Mouse (Mus musculus) myocyte (in vitro differentiated cells): ENCODE measurements around the gene Tnfrsf13c. TPM values are rescaled to one million over a fixed set of nuclear protein-coding genes. Genes with fewer than 3 reads are reported as not detected.

Experiments
- H3K27me3 ChIP-seq: one replicate; pipeline ENCODE4 v1.6.1; 2011; ENCODE audit not compliant: control insufficient read depth, insufficient read depth, insufficient read length
- H3K36me3 ChIP-seq: one replicate; pipeline ENCODE4 v1.6.1; 2011; ENCODE audit not compliant: control insufficient read depth, insufficient read depth
- H3K4me2 ChIP-seq: one replicate; pipeline ENCODE4 v1.6.1; 2011; ENCODE audit warnings: low read depth, control low read depth
- H3K4me3 ChIP-seq: one replicate; pipeline ENCODE4 v1.5.1; 2011; ENCODE audit warnings: mild to moderate bottlenecking, control low read depth, moderate library complexity
- H3K79me2 ChIP-seq: one replicate; pipeline ENCODE4 v1.6.1; 2011; ENCODE audit not compliant: control insufficient read depth, insufficient read depth
- H3ac ChIP-seq: one replicate; pipeline ENCODE4 v1.6.1; 2011; ENCODE audit not compliant: control insufficient read depth, insufficient read length
- CEBPB ChIP-seq: IDR thresholded peaks from 2 replicates; pipeline ENCODE4 v1.6.1; 2011; ENCODE audit warnings: mild to moderate bottlenecking, moderate library complexity; ENCODE audit not compliant: poor library complexity, insufficient read depth, severe bottlenecking
- E2F4 ChIP-seq: IDR thresholded peaks from one replicate; pipeline ENCODE4 v1.6.1; 2011; ENCODE audit warnings: mild to moderate bottlenecking, control low read depth, moderate library complexity; ENCODE audit not compliant: insufficient read depth
- MAX ChIP-seq: IDR thresholded peaks from one replicate; pipeline ENCODE4 v1.6.1; 2011; ENCODE audit warnings: low read depth, mild to moderate bottlenecking, control low read depth
- MYOD1 ChIP-seq, 3 experiments: IDR thresholded peaks; one replicate each; pipeline ENCODE4 v1.6.1; 2011; ENCODE audit warnings: control low read depth in 2 of 3, low read depth in 2 of 3, mild to moderate bottlenecking in 2 of 3, moderate library complexity in 1 of 3; ENCODE audit not compliant: insufficient read length in 2 of 3, control insufficient read depth in 1 of 3
- MYOG ChIP-seq, 3 experiments: IDR thresholded peaks; one replicate each; pipeline ENCODE4 v1.6.1; 2011; ENCODE audit warnings: control low read depth in 2 of 3, low read depth in 2 of 3, mild to moderate bottlenecking in 2 of 3; ENCODE audit not compliant: insufficient read length in 2 of 3, control insufficient read depth in 1 of 3, insufficient read depth in 1 of 3
- POLR2A ChIP-seq: IDR thresholded peaks from one replicate; pipeline ENCODE4 v1.6.1; 2011; ENCODE audit warnings: low read depth, mild to moderate bottlenecking, control low read depth, moderate library complexity; ENCODE audit not compliant: insufficient read length
- POLR2AphosphoS2 ChIP-seq: IDR thresholded peaks from one replicate; pipeline ENCODE4 v1.6.1; 2011; ENCODE audit warnings: low read depth, control low read depth; ENCODE audit not compliant: insufficient read length
- REST ChIP-seq: IDR thresholded peaks from one replicate; pipeline ENCODE4 v1.6.1; 2011; ENCODE audit warnings: mild to moderate bottlenecking, control low read depth, moderate library complexity; ENCODE audit not compliant: insufficient read depth, insufficient read length
- SRF ChIP-seq: IDR thresholded peaks from one replicate; pipeline ENCODE4 v1.6.1; 2011; ENCODE audit warnings: low read depth; ENCODE audit not compliant: control insufficient read depth, insufficient read length
- TCF12 ChIP-seq: IDR thresholded peaks from one replicate; pipeline ENCODE4 v1.6.1; 2011; ENCODE audit warnings: mild to moderate bottlenecking, control low read depth; ENCODE audit not compliant: poor library complexity, insufficient read depth, severe bottlenecking
- TCF3 ChIP-seq: IDR thresholded peaks from one replicate; pipeline ENCODE4 v1.6.1; 2011; ENCODE audit warnings: low read depth, control low read depth; ENCODE audit not compliant: insufficient read length
- USF1 ChIP-seq: IDR thresholded peaks from one replicate; pipeline ENCODE4 v1.6.1; 2011; ENCODE audit warnings: low read depth, mild to moderate bottlenecking, control low read depth, moderate library complexity
- polyA plus RNA-seq: library from polyadenylated mRNA; unstranded; fragments of >200 nt; fragmentation: generic; extraction: Trizol; gene quantifications from one replicate; pipeline ENCODE4 v1.2.1, GENCODE M21; 2012; ENCODE audit warnings: missing spikeins

Gene Tnfrsf13c
- polyA plus RNA-seq, 1 experiment, result 0.14 TPM

DNA sequence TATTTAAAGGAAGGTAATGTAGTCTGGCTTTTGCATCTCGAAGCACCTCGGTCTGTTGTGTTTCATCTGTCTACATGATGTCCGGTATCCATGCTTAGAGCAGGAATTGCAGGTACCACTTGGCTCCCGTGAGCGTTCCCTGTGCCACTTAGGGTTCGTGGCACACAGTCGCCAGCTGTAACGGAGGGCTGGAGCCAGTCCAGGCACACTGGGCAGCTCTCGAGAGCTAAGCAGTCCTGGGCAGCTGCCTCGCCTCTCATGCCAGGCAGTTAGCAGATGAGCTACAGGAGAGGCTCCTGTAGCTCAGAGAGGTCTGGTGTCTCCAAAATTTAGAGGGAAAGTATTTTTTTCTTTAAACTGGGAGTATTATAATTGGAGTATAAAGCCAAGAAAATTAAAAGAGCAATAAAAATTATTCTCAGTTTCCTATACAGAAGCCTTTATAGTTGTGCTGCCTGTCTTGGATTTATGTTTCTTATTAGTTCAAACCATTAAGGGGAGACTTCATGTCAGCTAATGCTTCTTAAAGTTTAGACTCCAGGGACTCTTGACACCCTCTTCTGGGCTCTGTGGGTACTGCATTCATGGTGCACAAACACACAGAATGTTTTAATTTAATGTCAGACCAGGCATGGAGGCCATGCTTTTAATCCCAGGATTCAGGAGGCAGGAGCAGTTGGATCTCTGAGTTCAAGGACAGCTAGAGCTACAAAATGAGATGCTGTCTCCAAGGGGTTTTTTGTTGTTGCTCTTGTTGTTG is 35.5 kb downstream of the Tnfrsf13c start:
- H3ac ChIP-seq, result no peak overlapping the region
- H3K36me3 ChIP-seq, result peaks cover 96% of the 10 kb centered on the region
- no peaks in the 10 kb centered on the region for H3K27me3 ChIP-seq
- TF ChIP-seq USF1, result no peak
- no peak for TF ChIP-seq TCF12
- no peak for TF ChIP-seq MAX
- TF ChIP-seq MYOG (IDR thresholded peaks at IDR 0.05; ENCODE audit: control insufficient read depth in 1 of 3, insufficient read depth in 1 of 3, insufficient read length in 2 of 3, low read depth in 2 of 3), result peak in 2 of 3 experiments; percentile 13 to 32
- no peak for TF ChIP-seq CEBPB
- TF ChIP-seq MYOD1 (IDR thresholded peaks at IDR 0.05; ENCODE audit: control insufficient read depth in 1 of 3, insufficient read length in 2 of 3, low read depth in 2 of 3), result peak in 2 of 3 experiments; percentile 24 to 29
- no peak for TF ChIP-seq SRF
- H3K79me2 ChIP-seq, result peaks cover 19% of the 10 kb centered on the region
- no peak overlapping the region for H3K4me3 ChIP-seq
- H3K4me2 ChIP-seq, result no peak overlapping the region

DNA sequence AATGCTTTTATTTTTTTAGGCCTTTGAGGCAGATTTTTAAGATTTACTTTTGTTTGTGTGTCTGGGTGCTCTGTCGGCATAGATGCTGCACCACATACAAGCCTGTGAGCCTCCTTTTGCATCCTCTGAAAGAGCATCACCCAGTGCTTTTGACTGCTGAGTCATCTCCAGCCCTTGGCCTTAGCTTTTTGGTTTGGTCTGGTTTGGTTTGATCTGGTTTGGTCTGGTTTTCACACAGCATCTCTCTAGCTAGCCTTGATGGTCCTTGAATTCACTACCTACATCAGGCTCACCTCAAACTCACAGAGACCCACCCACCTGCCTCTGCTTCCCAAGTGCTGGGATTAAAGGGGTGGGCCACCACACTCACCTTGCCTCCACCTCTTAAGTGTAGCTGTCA is 36.2 kb downstream of the Tnfrsf13c start:
- H3K36me3 ChIP-seq, result peaks cover 100% of the 10 kb centered on the region
- H3K4me2 ChIP-seq, result no peak overlapping the region
- no peaks in the 10 kb centered on the region for H3K27me3 ChIP-seq
- no peak overlapping the region for H3ac ChIP-seq
- no peak for TF ChIP-seq E2F4
- no peak for TF ChIP-seq MYOD1 (IDR thresholded peaks at IDR 0.05; ENCODE audit: control insufficient read depth in 1 of 3, insufficient read length in 2 of 3, low read depth in 2 of 3)
- TF ChIP-seq REST, result no peak
- no peak for TF ChIP-seq TCF12
- no peak for TF ChIP-seq CEBPB
- no peak for TF ChIP-seq TCF3
- TF ChIP-seq SRF, result no peak
- TF ChIP-seq POLR2AphosphoS2, result no peak
- TF ChIP-seq USF1, result no peak
- H3K4me3 ChIP-seq, result no peak overlapping the region
- H3K79me2 ChIP-seq, result peaks cover 19% of the 10 kb centered on the region

DNA sequence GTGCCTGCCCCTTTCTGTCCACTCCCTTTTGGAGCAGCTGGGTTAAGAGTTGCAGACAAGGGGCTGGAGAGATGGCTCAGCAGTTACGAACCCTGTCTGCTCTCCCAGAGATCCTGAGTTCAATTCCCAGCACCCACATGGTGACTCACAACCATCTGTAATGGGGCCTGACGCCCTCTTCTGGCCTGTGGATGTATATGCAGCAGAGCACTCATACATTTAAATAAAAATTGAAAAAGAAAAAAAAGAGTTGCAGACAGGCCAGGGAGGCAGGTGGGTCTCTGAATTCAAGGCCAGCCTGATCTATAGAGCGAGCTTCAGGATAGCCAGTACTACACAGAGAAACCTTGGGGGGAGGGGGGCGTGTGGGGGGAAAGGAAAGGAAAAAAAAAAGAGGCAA is 36.8 kb downstream of the Tnfrsf13c start:
- H3K27me3 ChIP-seq, result no peaks in the 10 kb centered on the region
- peaks cover 100% of the 10 kb centered on the region for H3K36me3 ChIP-seq
- no peak overlapping the region for H3K4me3 ChIP-seq
- TF ChIP-seq SRF (no peak), MYOG (IDR thresholded peaks at IDR 0.05; ENCODE audit: control insufficient read depth in 1 of 3, insufficient read depth in 1 of 3, insufficient read length in 2 of 3, low read depth in 2 of 3) (no peak), E2F4 (no peak), MAX (no peak)
- no peak overlapping the region for H3K4me2 ChIP-seq
- H3K79me2 ChIP-seq, result peaks cover 19% of the 10 kb centered on the region
- H3ac ChIP-seq, result no peak overlapping the region

DNA sequence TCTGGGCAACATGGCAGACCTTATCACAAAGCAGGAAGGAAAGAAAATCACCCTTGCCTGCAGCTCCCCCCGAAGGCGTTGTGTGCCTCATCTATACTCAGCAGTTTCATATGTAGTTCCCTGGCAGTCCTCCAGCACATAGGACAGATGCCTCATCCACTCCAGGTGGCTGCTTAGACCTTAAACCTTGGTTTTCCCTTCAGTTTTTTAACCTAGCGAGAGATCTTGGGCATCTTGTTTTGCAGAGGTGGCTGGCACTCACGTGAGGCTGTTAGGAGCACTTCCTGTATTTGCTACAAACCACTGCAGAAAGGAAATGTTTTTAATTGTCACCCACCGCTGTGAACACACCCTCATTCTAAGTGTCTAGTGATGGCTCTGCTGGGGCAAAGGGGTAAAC is 37.2 kb downstream of the Tnfrsf13c start:
- H3K4me2 ChIP-seq, result no peak overlapping the region

DNA sequence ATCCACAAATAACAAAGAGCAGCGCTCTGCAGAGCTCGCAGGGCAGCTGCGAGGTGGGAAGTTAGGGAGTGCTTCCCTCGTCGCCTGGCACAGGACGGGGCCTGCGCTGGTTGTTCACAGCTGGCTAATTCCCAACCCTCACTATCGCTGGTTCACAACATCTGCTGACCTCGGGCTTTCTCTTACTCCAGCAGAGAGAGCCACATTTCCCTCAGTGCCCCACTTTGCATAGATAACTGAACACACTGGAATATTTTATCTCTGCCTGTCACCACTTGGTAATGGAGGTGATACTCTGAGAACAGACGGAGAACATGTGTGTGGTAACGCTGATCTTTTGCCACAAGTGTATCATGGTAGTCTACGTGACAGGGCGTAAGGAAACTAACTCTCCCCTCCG is 38.0 kb downstream of the Tnfrsf13c start:
- Histone ChIP-seq H3K4me3 (no peak overlapping the region), H3K27me3 (no peaks in the 10 kb centered on the region), H3K36me3 (peaks cover 100% of the 10 kb centered on the region), H3K4me2 (no peak overlapping the region), H3K79me2 (peaks cover 19% of the 10 kb centered on the region), H3ac (no peak overlapping the region)
- TF ChIP-seq MYOG (IDR thresholded peaks at IDR 0.05; ENCODE audit: control insufficient read depth in 1 of 3, insufficient read depth in 1 of 3, insufficient read length in 2 of 3, low read depth in 2 of 3), result no peak
- TF ChIP-seq MYOD1 (IDR thresholded peaks at IDR 0.05; ENCODE audit: control insufficient read depth in 1 of 3, insufficient read length in 2 of 3, low read depth in 2 of 3), result no peak
- no peak for TF ChIP-seq E2F4
- TF ChIP-seq REST, result no peak
- TF ChIP-seq MAX, result no peak
- peak; percentile 6 for TF ChIP-seq POLR2A

More for the DNA sequence above, 37.2 kb downstream of the Tnfrsf13c start:
- Histone ChIP-seq H3K27me3 (no peaks in the 10 kb centered on the region), H3K36me3 (peaks cover 100% of the 10 kb centered on the region), H3ac (no peak overlapping the region), H3K79me2 (peaks cover 19% of the 10 kb centered on the region), H3K4me3 (no peak overlapping the region)
- TF ChIP-seq MYOD1 (IDR thresholded peaks at IDR 0.05; ENCODE audit: control insufficient read depth in 1 of 3, insufficient read length in 2 of 3, low read depth in 2 of 3) (no peak), REST (no peak), TCF12 (no peak), SRF (no peak), CEBPB (no peak), E2F4 (no peak), POLR2AphosphoS2 (no peak), MYOG (IDR thresholded peaks at IDR 0.05; ENCODE audit: control insufficient read depth in 1 of 3, insufficient read depth in 1 of 3, insufficient read length in 2 of 3, low read depth in 2 of 3) (no peak), MAX (no peak), TCF3 (no peak), POLR2A (no peak), USF1 (no peak)
